Mouse (Mus musculus): ENCODE measurements around the gene Coro1c.

GRCm38 (mm10) chr5:113858550-113858949, 50.0 kb downstream of the Coro1c start:
- TF ChIP-seq CTCF (IDR thresholded peaks at IDR 0.05; ENCODE audit: borderline replicate concordance, extremely low read depth, insufficient read depth, insufficient read length) = no peak
- TF ChIP-seq POLR2A (IDR thresholded peaks at IDR 0.05; ENCODE audit: borderline replicate concordance, extremely low read depth, insufficient read depth, insufficient read length, poor library complexity, severe bottlenecking) = no peak
